In genomic region chr19:16477314-16477946, GRCm38 (mm10) we compare ENCODE assay signal across 1 mouse cellular context.
A peak's percentile ranks its signal among the peaks of the same experiment; 100 is the strongest.
TF ChIP-seq lines count a peak whose summit lies in the region.

No protein-coding gene starts in this region.

TF ChIP-seq in MEL, 35 proteins besides CTCF, POLR2A, EP300 and RAD21 (continued from another document):
- TF ChIP-seq TBP (IDR thresholded peaks at IDR 0.05; ENCODE audit: low read depth, low read length) = peak; percentile 78
